Mouse (Mus musculus): ENCODE measurements around the gene Prim2. TPM values are rescaled to one million over a fixed set of nuclear protein-coding genes. Genes with fewer than 3 reads are reported as not detected.

The Prim2 gene
- polyA plus RNA-seq, 1 experiment = 22.5 TPM

DNA sequence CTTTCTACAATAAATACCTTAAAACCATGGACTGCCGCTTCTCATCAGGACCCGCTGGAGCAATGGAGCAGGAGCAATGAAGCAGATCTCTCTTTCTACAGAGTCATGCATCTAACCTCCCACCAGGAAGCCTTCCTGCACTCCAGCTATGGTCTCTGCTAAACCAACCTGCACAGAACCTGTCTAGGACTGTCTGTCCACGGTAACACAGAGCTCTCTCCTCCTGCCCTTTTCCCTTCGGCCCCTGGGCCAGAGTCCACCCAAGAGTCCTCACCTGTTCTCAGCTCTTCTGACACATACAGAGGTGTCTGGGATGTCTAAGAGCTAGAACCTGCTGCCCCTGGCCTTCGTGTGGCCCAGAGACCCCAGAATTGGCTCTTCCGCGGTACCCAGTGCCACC lies 11.3 kb upstream of the Prim2 start:
- Histone ChIP-seq H3K79me3 (ENCODE audit: low read depth) (no peaks in the 10 kb centered on the region), H3K79me2 (ENCODE audit: control insufficient read depth, insufficient read depth) (no peaks in the 10 kb centered on the region), H3ac (ENCODE audit: control insufficient read depth, insufficient read length, low read depth) (no peak overlapping the region), H3K4me3 (ENCODE audit: insufficient read depth, poor library complexity, severe bottlenecking) (no peak overlapping the region), H3K36me3 (ENCODE audit: control insufficient read depth, insufficient read depth) (no peaks in the 10 kb centered on the region), H3K27me3 (ENCODE audit: control insufficient read depth, insufficient read depth, insufficient read length) (no peaks in the 10 kb centered on the region)
- TF ChIP-seq FOSL1 (IDR thresholded peaks at IDR 0.05; ENCODE audit: insufficient read depth, low read length, poor library complexity, severe bottlenecking) = no peak
- no peak for TF ChIP-seq MYOD1 (IDR thresholded peaks at IDR 0.05; ENCODE audit: control insufficient read depth, insufficient read length, low read depth)
- TF ChIP-seq MAX (IDR thresholded peaks at IDR 0.05) = no peak
- TF ChIP-seq MYOG (IDR thresholded peaks at IDR 0.05; ENCODE audit: control insufficient read depth, extremely low read depth, insufficient read length) = no peak
- TF ChIP-seq USF1 (IDR thresholded peaks at IDR 0.05; ENCODE audit: low read depth) = no peak
- no peak for TF ChIP-seq CEBPB (IDR thresholded peaks at IDR 0.05; ENCODE audit: low read depth)

DNA sequence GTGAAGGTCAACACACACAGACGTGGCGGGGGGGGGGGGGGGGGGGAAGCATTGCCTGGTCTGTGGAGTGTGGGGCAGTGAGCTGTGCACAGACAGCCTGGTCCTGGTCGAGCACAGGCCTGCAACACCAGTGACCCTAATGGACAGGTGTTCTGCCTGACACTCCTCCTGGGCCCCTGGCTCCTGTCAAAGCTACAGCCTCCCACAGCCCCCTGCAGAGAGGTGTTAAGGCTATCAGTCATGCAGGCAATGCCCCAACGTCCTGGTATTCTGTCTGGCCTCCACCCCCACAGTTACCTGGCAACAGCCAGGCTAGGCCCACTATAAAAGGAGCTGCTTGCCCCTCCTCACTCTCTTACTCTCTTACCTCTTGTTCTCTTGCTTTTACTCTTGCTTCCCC lies 10.8 kb upstream of the Prim2 start:
- no peak overlapping the region for H3ac ChIP-seq (ENCODE audit: control insufficient read depth, insufficient read length, low read depth)

DNA sequence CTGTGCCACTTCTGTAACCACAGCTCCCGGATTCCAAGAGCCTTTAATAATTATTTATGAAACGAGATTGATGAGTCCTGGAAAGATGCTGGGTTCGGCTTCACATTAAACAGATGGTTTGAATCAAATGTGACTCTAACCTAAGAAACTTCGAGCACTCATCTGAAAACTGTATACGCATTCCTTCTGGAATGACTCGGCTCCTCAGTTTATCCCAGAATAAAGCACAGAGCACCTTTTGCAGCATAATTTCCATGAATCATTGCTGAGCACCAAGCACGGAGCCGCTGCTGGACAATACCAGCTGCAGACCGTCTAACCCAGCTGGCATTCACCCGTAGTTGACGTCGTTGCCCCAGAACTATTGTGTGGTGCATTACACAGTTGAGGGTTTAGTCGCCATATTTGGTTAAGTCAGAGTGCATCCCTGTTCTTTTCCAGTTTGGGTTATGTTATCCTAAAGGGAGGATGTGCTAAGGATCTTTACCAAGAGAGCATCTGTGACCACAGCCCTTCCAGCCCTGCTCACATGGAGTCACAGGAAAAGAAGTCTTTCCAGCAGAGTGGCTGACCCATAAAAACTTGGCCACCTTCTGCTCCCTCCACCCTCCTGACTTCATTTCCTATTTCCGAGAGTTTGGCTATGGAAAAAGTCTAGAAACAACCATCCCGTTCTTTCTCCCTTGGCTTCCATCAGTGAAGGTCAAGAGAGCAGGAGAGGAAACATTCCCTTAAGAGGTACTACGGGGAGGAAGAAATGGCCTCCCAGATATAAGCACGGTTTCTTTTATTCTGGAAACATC lies 3.8 kb upstream of the Prim2 start:
- Histone ChIP-seq H3K4me3 (ENCODE audit: insufficient read depth, poor library complexity, severe bottlenecking) (no peak overlapping the region), H3K27me3 (ENCODE audit: control insufficient read depth, insufficient read depth, insufficient read length) (no peaks in the 10 kb centered on the region), H3K79me2 (ENCODE audit: control insufficient read depth, insufficient read depth) (peaks cover 10% of the 10 kb centered on the region), H3K36me3 (ENCODE audit: control insufficient read depth, insufficient read depth) (no peaks in the 10 kb centered on the region), H3ac (ENCODE audit: control insufficient read depth, insufficient read length, low read depth) (no peak overlapping the region), H3K79me3 (ENCODE audit: low read depth) (peaks cover 3% of the 10 kb centered on the region)
- TF ChIP-seq MYOD1 (IDR thresholded peaks at IDR 0.05; ENCODE audit: control insufficient read depth, insufficient read length, low read depth) (peak; percentile 37), FOSL1 (IDR thresholded peaks at IDR 0.05; ENCODE audit: insufficient read depth, low read length, poor library complexity, severe bottlenecking) (no peak)

More for the DNA sequence above, 10.8 kb upstream of the Prim2 start:
- Histone ChIP-seq H3K4me3 (ENCODE audit: insufficient read depth, poor library complexity, severe bottlenecking) (no peak overlapping the region), H3K36me3 (ENCODE audit: control insufficient read depth, insufficient read depth) (no peaks in the 10 kb centered on the region), H3K79me2 (ENCODE audit: control insufficient read depth, insufficient read depth) (no peaks in the 10 kb centered on the region), H3K27me3 (ENCODE audit: control insufficient read depth, insufficient read depth, insufficient read length) (no peaks in the 10 kb centered on the region), H3K79me3 (ENCODE audit: low read depth) (no peaks in the 10 kb centered on the region)
- TF ChIP-seq MYOD1 (IDR thresholded peaks at IDR 0.05; ENCODE audit: control insufficient read depth, insufficient read length, low read depth) = no peak
- no peak for TF ChIP-seq CTCF (IDR thresholded peaks at IDR 0.05; ENCODE audit: control insufficient read depth, insufficient read depth, insufficient read length)
- no peak for TF ChIP-seq CEBPB (IDR thresholded peaks at IDR 0.05; ENCODE audit: low read depth)
- no peak for TF ChIP-seq MYOG (IDR thresholded peaks at IDR 0.05; ENCODE audit: control insufficient read depth, extremely low read depth, insufficient read length)
- no peak for TF ChIP-seq USF1 (IDR thresholded peaks at IDR 0.05; ENCODE audit: low read depth)
- TF ChIP-seq FOSL1 (IDR thresholded peaks at IDR 0.05; ENCODE audit: insufficient read depth, low read length, poor library complexity, severe bottlenecking) = no peak
- TF ChIP-seq MAX (IDR thresholded peaks at IDR 0.05) = no peak

DNA sequence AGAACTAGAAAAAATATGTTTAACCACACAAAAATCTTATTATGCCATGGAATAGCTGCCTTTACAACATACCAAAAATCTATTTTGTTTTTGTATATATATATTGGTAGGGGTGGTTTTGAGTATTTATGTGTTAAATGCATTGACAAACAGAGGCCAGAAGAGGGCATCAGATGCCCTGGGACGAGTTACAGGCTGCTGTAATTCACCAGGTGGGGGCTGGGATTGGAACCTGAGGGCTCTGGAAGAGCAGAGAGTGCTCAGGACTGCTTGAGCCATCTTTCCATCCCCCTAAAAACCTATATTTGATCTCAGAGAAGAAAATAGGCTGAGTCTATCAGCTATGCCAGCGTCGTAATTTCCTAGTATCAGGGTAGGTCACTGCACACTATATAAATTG lies 2.9 kb upstream of the Prim2 start:
- H3ac ChIP-seq (ENCODE audit: control insufficient read depth, insufficient read length, low read depth) = no peak overlapping the region
- H3K27me3 ChIP-seq (ENCODE audit: control insufficient read depth, insufficient read depth, insufficient read length) = no peaks in the 10 kb centered on the region
- peaks cover 3% of the 10 kb centered on the region for H3K79me3 ChIP-seq (ENCODE audit: low read depth)
- H3K4me3 ChIP-seq (ENCODE audit: insufficient read depth, poor library complexity, severe bottlenecking) = no peak overlapping the region
- TF ChIP-seq CTCF (IDR thresholded peaks at IDR 0.05; ENCODE audit: control insufficient read depth, insufficient read depth, insufficient read length) = peak; percentile 2
- no peak for TF ChIP-seq FOSL1 (IDR thresholded peaks at IDR 0.05; ENCODE audit: insufficient read depth, low read length, poor library complexity, severe bottlenecking)
- peaks cover 19% of the 10 kb centered on the region for H3K79me2 ChIP-seq (ENCODE audit: control insufficient read depth, insufficient read depth)
- peaks cover 4% of the 10 kb centered on the region for H3K36me3 ChIP-seq (ENCODE audit: control insufficient read depth, insufficient read depth)

DNA sequence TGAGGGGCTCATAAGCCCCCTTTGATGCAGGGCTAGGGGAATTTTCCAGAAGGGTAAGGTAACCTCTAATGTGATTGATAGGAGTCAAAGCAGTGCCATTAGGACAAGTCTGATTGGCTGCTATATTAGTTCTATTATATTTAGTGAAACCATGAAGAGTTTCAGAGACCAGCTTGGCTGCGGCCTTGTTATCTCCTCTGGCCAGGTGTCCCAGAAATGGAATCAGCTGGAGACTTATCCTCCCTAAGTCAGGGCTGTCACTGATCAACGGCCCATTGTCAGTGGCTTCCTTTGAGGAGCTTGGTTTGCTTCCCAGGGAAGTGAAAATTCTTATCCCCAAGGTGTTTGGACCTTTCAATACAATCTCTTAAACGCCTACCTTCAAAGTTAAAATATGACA lies 2.5 kb upstream of the Prim2 start:
- H3K79me3 ChIP-seq (ENCODE audit: low read depth) = peaks cover 3% of the 10 kb centered on the region
- peaks cover 6% of the 10 kb centered on the region for H3K36me3 ChIP-seq (ENCODE audit: control insufficient read depth, insufficient read depth)
- H3K79me2 ChIP-seq (ENCODE audit: control insufficient read depth, insufficient read depth) = peaks cover 19% of the 10 kb centered on the region
- TF ChIP-seq FOSL1 (IDR thresholded peaks at IDR 0.05; ENCODE audit: insufficient read depth, low read length, poor library complexity, severe bottlenecking) = no peak
- no peak overlapping the region for H3ac ChIP-seq (ENCODE audit: control insufficient read depth, insufficient read length, low read depth)
- no peak overlapping the region for H3K4me3 ChIP-seq (ENCODE audit: insufficient read depth, poor library complexity, severe bottlenecking)
- no peaks in the 10 kb centered on the region for H3K27me3 ChIP-seq (ENCODE audit: control insufficient read depth, insufficient read depth, insufficient read length)

DNA sequence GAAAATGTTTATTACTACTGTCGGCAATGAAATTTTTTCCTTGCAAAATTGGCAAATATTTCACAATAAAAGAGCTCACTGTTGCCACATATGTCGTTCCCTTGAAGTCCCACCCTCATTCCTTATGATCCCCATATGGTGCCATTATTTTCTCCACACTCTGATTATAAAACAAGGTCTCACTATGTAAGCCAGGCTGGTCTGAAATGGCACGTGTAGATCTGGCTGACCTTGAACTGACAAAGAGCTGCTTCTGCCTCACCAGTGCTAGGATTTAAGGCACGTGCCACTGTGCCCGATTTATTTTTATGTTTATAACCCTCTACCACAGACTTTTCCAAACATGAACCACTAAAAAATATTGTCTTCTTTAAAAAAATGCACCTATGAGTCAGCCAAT lies 1.8 kb upstream of the Prim2 start:
- no peak overlapping the region for H3ac ChIP-seq (ENCODE audit: control insufficient read depth, insufficient read length, low read depth)
- peaks cover 11% of the 10 kb centered on the region for H3K36me3 ChIP-seq (ENCODE audit: control insufficient read depth, insufficient read depth)
- H3K4me3 ChIP-seq (ENCODE audit: insufficient read depth, poor library complexity, severe bottlenecking) = no peak overlapping the region
- TF ChIP-seq MAX (IDR thresholded peaks at IDR 0.05) = no peak
- no peak for TF ChIP-seq USF1 (IDR thresholded peaks at IDR 0.05; ENCODE audit: low read depth)
- no peaks in the 10 kb centered on the region for H3K27me3 ChIP-seq (ENCODE audit: control insufficient read depth, insufficient read depth, insufficient read length)
- H3K79me2 ChIP-seq (ENCODE audit: control insufficient read depth, insufficient read depth) = peaks cover 19% of the 10 kb centered on the region
- H3K79me3 ChIP-seq (ENCODE audit: low read depth) = peaks cover 3% of the 10 kb centered on the region

Measured in C2C12 (cell line).